Mouse (Mus musculus): ENCODE data around the gene Lrrc10b. TPM values are rescaled to one million over a fixed set of nuclear protein-coding genes. Genes with fewer than 3 reads are reported as not detected.

The Lrrc10b gene
- total and polyA plus RNA-seq, 3 experiments: not detected

- H3K4me3 ChIP-seq (replicated peaks in 1 of 3; ENCODE audit: low read depth in 2 of 3, low read length in 2 of 3, poor library complexity in 1 of 3): no peak within 1 kb of the TSS
- H3K27ac ChIP-seq (ENCODE audit: insufficient read depth, low read depth): no peak within 1 kb of the TSS
- H3K4me2 ChIP-seq (ENCODE audit: insufficient read depth, low read depth, poor library complexity, severe bottlenecking): no peak within 1 kb of the TSS
- H3K9ac ChIP-seq (ENCODE audit: insufficient read depth, low read depth): no peak within 1 kb of the TSS
- H3K4me1 ChIP-seq (ENCODE audit: control insufficient read depth in 1 of 2, insufficient read depth in 2 of 2): peaks cover 3 to 19% of the 10 kb centered on the region in 2 experiments
- H3K79me2 ChIP-seq (replicated peaks; ENCODE audit: control insufficient read depth, extremely low read depth, insufficient read depth, poor library complexity, severe bottlenecking): no peaks in the 10 kb centered on the region
- TF ChIP-seq RAD21 (IDR thresholded peaks at IDR 0.05; ENCODE audit: low read depth, low read length): no peak
- peak; percentile 38; the same call in 1 of the 2 replicates for TF ChIP-seq MXI1 (IDR thresholded peaks at IDR 0.05; ENCODE audit: low read depth, low read length)
- H3K27me3 ChIP-seq (replicated peaks): peaks cover 2% of the 10 kb centered on the region
- in situ Hi-C loops (cut with MboI; ENCODE audit: low pct_ligation_motif_present, low pct_unique_long_range_greater_than_20kb, low sequenced_read_pairs): no loop called here
- DNase-seq (ENCODE audit: extremely low read depth): peak; percentile 15
- no peaks in the 10 kb centered on the region for H3K9me3 ChIP-seq (replicated peaks; ENCODE audit: low read length)
- H3K36me3 ChIP-seq (replicated peaks in 1 of 2; ENCODE audit: control insufficient read depth in 1 of 2, insufficient read depth in 1 of 2, low read length in 1 of 2): no peaks in the 10 kb centered on the region
- dilution Hi-C loops (cut with MboI; ENCODE audit: extremely low pct_ligation_motif_present, extremely low pct_unique_long_range_greater_than_20kb, low sequenced_read_pairs): no loop called here
Observed at GRCm38 (mm10) chr19:10482703-10483102, 25.4 kb upstream of the Lrrc10b start, which contains the start of gene Ppp1r32. Gene Ppp1r32, minus strand, starts transcription at chr19:10482928.

- H3K27me3 ChIP-seq (replicated peaks): peaks cover 2% of the 10 kb centered on the region
- H3K36me3 ChIP-seq (replicated peaks in 1 of 2; ENCODE audit: control insufficient read depth in 1 of 2, insufficient read depth in 1 of 2, low read length in 1 of 2): no peaks in the 10 kb centered on the region
- no peak for TF ChIP-seq MAX (IDR thresholded peaks at IDR 0.05; ENCODE audit: low read length)
- no peak for TF ChIP-seq USF2 (conservative IDR thresholded peaks at IDR 0.05; ENCODE audit: low read depth, low read length)
- no peak for TF ChIP-seq HCFC1 (IDR thresholded peaks at IDR 0.05; ENCODE audit: low read depth, low read length)
- TF ChIP-seq MXI1 (IDR thresholded peaks at IDR 0.05; ENCODE audit: low read depth, low read length): no peak
- no peak for TF ChIP-seq SMC3 (IDR thresholded peaks at IDR 0.05; ENCODE audit: low read depth, low read length)
- no peak for TF ChIP-seq ZNF384 (IDR thresholded peaks at IDR 0.05; ENCODE audit: low read depth, low read length)
- no peak for TF ChIP-seq TBP (conservative IDR thresholded peaks at IDR 0.05; ENCODE audit: low read depth, low read length)
- TF ChIP-seq EP300 (IDR thresholded peaks at IDR 0.05; ENCODE audit: low read length): no peak
- no peak for TF ChIP-seq RAD21 (IDR thresholded peaks at IDR 0.05; ENCODE audit: low read depth, low read length)
- no peak for TF ChIP-seq SIN3A (IDR thresholded peaks at IDR 0.05; ENCODE audit: low read length)
- TF ChIP-seq ZMIZ1 (IDR thresholded peaks at IDR 0.05; ENCODE audit: low read depth, low read length): no peak
- no peak for TF ChIP-seq POLR2AphosphoS2 (IDR thresholded peaks at IDR 0.05; ENCODE audit: low read depth, low read length)
- TF ChIP-seq ETS1 (conservative IDR thresholded peaks at IDR 0.05; ENCODE audit: low read depth, low read length): no peak
- TF ChIP-seq MAFK (IDR thresholded peaks at IDR 0.05; ENCODE audit: insufficient replicate concordance, low read length): no peak
- TF ChIP-seq ZKSCAN1 (IDR thresholded peaks at IDR 0.05; ENCODE audit: borderline replicate concordance, low read depth, low read length): no peak
- TF ChIP-seq MYC (IDR thresholded peaks at IDR 0.05; ENCODE audit: low read depth, low read length): no peak
- TF ChIP-seq ELF1 (IDR thresholded peaks at IDR 0.05; ENCODE audit: low read depth, low read length): no peak
- no peak for TF ChIP-seq UBTF (IDR thresholded peaks at IDR 0.05; ENCODE audit: low read depth, low read length)
- no peak for TF ChIP-seq RCOR1 (conservative IDR thresholded peaks at IDR 0.05; ENCODE audit: low read depth, low read length)
- no peak for TF ChIP-seq POLR2A (IDR thresholded peaks at IDR 0.05; ENCODE audit: low read depth, low read length)
- peak; percentile 17 for DNase-seq (ENCODE audit: extremely low read depth)
- no peaks in the 10 kb centered on the region for H3K9me3 ChIP-seq (replicated peaks; ENCODE audit: low read length)
- no peak overlapping the region for H3K27ac ChIP-seq (ENCODE audit: insufficient read depth, low read depth)
- H3K4me2 ChIP-seq (ENCODE audit: insufficient read depth, low read depth, poor library complexity, severe bottlenecking): no peak overlapping the region
- dilution Hi-C loops (cut with MboI; ENCODE audit: extremely low pct_ligation_motif_present, extremely low pct_unique_long_range_greater_than_20kb, low sequenced_read_pairs): no loop called here
- in situ Hi-C loops (cut with MboI; ENCODE audit: low pct_ligation_motif_present, low pct_unique_long_range_greater_than_20kb, low sequenced_read_pairs): no loop called here
- H3K4me3 ChIP-seq (replicated peaks in 1 of 3; ENCODE audit: low read depth in 2 of 3, low read length in 2 of 3, poor library complexity in 1 of 3): no peak overlapping the region
- peaks cover 3 to 19% of the 10 kb centered on the region in 2 experiments for H3K4me1 ChIP-seq (ENCODE audit: control insufficient read depth in 1 of 2, insufficient read depth in 2 of 2)
- no peaks in the 10 kb centered on the region for H3K79me2 ChIP-seq (replicated peaks; ENCODE audit: control insufficient read depth, extremely low read depth, insufficient read depth, poor library complexity, severe bottlenecking)
- no peak overlapping the region for H3K9ac ChIP-seq (ENCODE audit: insufficient read depth, low read depth)
Observed at GRCm38 (mm10) chr19:10479541-10479940, 22.3 kb upstream of the Lrrc10b start.

Measured in CH12.LX (cell line).